Mouse (Mus musculus) cerebellum, postnatal 25 days (tissue): Measurements from ENCODE around the gene Slc29a2.

Experiments used
- DNase-seq, 2 experiments: peaks; one replicate each; pipeline ENCODE4 v3.0.0; 2021; ENCODE audit warnings: mixed read lengths in 2 of 2

Gene Slc29a2

DNA sequence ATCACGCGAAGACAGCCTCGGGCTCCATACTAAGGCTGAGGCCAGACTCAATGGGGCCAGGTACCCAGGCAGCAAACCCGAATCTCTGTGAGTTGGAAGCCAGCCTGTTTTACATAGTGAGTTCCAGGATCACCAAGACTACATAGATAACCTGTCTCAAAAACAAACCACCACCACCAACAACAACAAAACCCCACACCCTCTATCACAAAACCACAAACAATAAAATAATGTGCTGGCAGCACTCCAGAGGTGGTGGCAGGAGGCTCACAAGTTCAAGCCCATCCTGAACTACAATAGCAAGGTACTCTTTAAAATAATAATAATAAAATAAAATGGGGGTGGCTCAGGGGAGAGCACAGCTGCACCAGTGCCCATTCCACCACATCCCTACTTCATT, 12.9 kb downstream of the Slc29a2 start:
- DNase-seq = no peak

DNA sequence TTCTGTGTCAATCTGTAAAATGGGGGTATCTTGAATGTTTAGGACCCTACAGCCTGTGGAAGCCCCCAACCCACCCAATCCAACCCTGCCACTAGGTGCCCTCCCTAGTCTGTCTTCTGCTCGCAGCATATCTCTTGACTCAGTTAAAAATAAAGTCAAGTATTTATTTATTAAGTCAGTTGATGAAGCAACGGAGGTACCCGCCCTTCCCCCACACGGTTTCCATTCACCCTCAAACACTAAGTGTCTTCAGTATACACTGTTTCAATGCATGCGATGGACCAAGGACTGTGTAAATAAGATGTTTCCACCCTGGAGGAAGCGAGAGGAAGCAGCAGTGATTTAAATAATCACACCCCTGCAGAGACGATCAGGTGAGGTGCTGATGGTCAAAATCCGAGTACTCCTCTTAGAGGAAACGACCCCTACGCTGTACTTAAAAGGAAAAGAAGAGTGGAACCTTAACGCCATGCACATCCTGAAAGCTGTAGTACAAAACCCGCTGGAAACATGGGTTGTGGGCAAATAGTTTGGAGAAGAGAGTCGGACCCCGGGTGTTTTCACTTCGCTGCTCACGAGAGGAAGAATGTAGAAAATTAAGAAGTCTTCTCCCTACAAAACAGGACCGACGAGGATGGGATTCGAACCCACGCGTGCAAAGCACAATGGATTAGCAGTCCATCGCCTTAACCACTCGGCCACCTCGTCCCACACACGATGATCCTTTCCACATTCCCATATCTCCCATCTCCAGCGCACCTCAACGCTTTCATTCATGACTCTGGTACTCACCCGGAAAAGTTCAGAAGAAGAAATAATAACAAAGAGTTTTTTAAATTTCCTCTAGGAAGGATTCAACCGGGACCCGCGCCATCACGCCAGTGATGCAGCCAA, 14.3 kb downstream of the Slc29a2 start:
- DNase-seq = peak; percentile 95

DNA sequence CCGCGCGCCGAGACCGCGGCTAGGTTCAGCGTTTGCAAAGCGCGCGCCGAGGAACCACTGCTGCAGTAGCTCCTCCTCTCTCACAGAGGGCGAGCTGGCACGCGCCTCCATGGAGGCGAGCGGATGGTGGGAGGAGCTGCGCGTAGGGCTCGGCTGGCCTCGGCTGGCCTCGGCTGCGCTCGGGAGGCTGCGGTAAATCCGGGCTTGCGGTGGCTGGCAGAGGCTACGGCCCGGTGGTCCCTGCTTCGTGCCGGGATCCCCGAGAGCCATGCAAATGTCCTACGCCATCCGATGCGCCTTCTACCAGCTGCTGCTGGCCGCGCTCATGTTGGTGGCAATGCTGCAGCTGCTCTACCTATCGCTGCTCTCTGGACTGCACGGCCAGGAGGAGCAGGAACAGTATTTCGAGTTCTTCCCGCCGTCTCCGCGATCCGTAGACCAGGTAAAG, 15.1 kb downstream of the Slc29a2 start, which contains the start of the genes B4gat1 and AC124502.3:
B4gat1 (plus strand) TSS at position 118 of the 448 bp plus-strand sequence.
AC124502.3 (plus strand) TSS at position 183 of the 448 bp plus-strand sequence.
- DNase-seq = peak; percentile 96 to 98

DNA sequence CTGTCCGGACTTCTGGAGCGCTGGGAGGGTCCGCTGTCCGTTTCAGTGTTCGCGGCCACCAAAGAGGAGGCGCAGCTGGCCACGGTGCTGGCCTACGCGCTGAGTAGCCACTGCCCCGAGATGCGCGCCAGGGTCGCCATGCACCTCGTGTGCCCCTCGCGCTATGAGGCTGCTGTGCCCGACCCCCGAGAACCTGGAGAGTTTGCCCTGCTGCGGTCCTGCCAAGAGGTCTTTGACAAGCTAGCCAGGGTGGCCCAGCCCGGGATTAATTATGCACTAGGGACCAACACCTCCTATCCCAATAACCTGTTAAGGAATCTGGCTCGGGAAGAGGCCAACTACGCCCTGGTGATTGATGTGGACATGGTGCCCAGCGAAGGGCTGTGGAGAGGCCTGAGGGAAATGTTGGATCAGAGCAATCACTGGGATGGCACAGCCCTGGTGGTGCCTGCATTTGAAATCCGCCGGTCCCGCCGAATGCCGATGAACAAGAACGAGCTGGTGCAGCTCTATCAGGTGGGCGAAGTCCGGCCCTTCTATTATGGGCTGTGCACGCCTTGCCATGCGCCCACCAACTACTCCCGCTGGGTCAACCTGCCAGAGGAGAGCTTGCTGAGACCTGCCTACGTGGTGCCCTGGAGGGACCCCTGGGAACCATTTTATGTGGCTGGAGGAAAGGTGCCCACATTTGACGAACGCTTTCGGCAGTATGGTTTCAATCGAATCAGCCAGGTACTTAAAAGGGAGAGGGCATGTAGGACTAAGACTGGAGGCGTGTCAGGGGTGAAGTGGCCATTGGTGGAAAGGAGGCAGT, 15.8 kb downstream of the Slc29a2 start:
- peak in 1 of 2 experiments; percentile 64 for DNase-seq

DNA sequence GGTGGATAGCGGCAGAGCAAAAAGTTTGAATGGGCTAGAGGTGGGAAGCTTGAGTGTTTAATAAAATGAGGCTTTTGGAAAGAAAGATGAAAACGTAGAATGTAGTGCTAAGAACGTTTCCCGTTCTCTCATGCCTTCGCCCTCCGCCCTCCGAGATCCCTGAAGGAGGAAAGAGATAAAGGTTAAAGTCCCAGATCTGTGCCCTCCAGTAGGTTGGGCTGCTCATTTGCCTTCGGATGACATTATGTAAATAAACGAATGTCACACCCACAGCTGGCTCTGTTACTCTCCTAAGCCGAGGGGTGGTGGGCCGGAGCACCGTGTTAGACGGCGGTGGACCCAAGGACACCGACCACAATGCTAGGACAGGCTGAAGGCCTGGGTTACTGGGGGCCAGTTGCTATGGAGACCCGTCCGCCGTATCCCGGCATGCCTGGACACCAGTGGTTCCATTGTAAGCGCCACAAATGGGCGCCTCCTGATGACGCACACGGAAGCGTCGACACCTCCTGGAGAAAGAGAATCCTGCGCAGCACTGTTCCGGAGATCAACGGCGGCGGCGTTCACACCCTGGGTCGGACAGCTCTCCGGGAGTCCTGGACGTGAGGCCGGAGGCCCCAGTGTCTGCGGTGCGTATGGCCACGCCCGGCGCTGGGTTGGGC, 17.3 kb downstream of the Slc29a2 start, which contains the start of gene Brms1:
Brms1 (plus strand) TSS at position 493 of the 662 bp plus-strand sequence.
- DNase-seq = peak; percentile 90 to 94

DNA sequence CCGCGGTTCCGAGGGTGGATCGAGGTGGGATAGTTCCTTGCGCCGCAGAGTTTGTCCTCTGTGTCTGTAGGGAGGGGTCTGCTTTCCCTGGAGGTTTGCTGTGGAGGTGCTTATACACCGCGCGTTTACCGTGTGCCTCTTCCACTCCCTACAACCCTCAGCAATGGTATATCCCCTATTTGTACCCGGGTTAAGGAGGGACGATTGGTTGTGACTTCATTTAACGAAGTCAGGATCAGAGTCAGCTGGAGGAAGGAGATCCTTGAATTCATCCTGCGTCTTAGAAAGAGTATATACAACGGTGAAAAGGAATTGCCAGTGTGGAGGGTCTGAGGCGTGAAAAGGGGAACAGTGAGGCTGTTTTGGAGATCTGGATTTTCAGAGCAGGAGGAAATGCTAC, 17.9 kb downstream of the Slc29a2 start:
- no peak for DNase-seq

DNA sequence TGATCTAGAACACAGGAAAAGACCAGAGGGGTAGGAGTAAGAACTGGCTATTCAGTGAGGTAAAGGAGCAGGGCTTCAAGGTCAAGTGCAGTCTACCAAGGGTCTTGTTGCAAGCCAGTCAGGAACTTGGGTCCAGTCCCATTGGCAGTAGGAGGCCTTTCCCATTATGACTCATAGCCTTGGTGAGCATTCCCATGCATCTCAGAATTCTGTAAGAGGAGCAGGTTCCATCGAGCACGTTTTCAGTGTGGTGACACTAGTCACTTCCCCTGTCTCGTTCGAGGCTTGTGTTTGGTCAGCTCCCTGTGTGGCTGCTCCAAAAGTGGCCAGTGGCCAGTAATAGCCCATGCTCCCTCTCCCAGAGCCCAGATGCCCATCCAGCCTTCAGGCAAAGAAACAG, 21.9 kb downstream of the Slc29a2 start:
- peak in 1 of 2 experiments; percentile 40 for DNase-seq

DNA sequence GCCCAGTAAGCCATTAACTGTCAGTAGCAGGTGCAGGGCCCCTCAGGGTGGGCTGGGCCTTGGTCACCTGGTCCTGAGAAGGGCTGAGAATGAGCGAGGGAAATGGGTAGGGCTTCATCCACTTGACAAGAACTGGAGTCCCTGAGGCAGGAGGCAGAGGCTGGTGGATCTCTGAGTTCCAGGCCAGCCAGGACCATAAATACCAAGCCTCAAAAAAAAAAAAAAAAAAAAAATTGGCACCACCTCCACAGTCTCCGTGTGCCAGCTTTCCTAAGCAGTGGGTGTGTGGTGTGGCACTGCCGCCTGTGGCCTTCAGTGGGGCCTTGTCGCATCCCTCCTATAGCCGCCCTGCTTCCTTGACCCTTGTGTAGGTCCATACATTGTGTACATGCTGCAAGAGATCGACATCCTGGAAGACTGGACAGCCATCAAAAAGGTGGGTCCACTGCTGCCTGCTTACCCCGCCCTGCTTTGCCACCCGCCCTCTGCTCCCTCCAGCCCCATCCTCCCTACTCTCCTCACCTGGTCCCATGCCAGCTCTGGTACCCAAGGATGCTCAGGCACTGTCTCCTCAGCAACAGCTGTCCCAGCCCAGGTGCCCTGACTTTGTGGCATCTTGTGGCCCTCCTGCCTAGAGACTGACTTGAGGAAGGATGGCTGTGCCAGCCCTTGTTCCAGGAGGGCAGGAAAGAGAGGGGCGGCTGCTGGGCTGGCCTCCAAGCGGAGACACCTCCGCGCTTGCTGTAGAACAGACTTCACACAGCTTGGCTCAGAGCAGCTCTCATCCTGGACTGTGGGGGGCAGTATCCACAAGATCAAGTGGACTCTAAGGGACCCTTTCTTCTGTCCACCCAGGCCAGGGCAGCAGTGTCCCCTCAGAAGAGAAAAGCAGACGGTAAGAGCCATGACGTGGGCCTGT, 24.7 kb downstream of the Slc29a2 start:
- peak in 1 of 2 experiments; percentile 42 for DNase-seq

DNA sequence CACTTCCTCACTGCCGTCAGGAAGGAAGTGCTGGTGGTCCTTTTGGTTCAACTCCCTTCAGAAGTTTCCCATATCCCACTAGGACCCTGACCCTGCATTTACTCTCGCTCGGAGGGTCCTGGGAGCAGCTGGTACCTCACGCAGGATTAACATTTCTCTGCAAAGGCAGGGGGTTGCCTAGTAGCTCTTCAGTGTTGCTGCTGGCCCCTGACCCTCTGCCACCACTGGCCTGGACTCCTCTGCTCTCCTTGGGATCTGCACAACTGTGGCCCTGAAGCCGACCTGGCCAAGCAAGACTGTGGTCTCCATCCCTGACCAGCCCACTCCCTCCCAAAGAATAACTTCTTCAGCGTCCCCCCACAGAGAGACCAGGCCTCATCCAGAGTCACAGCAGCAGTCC, 25.7 kb downstream of the Slc29a2 start:
- DNase-seq = no peak

DNA sequence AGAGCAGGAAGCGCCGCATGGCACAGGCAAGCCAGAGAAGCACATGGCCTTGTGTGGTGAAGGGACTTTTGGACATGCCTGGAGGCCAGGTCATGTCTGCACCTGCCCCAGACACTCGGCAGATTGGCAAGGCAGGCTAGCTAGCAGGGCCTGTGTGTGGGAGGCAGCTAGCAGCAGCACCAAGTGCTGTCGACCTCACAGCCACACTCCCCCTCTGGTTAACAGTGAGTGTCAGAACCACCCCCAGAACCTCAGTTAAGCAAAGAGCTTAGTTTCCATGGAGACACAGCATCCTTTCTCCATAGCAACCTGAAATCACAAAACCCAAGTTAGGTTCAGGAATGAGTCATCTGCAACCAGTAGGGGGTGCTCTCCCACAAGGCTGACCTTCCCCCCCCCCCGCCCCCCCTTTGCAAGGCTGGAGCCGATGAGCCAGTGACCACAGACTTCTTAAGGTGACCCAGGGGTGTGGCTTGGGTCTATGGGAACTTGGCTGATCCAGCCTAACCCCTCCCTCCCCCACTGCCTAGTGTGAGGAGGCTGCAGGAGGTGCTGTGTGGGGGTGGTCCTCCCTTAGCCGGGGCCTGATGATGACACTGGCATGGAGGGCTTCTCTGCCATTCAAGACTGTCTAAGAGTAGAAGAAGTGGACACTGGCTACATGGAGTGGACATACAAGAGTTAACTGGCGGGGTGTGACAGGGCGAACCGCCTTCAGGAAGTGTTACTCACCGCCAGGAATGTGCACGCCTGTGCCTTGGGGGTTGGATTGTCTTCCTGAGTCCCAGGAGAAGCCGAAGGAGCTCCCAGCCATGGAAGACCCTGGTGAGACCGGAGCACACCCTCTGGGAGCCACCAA, 26.6 kb downstream of the Slc29a2 start, which contains the start of gene Rin1:
Rin1 (plus strand) TSS at position 435 of the 859 bp plus-strand sequence.
- DNase-seq = peak in 1 of 2 experiments; percentile 60

DNA sequence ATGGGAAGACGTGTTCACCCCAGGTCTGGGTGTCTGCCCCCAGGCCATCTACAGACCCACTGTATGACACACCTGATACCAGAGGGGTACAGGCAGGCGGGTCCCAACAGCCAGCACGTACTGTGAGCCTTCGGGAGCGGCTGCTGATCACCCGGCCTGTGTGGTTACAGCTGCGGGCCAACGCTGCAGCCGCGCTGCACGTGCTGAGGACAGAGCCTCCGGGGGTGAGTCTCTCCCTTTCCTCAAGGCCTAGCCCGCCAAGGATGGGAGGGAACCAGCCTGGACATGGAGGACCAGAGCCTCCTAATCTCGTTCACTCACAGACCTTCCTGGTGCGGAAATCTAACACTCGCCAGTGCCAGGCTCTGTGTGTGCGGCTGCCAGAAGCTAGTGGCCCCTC, 27.4 kb downstream of the Slc29a2 start:
- peak in 1 of 2 experiments; percentile 36 for DNase-seq

DNA sequence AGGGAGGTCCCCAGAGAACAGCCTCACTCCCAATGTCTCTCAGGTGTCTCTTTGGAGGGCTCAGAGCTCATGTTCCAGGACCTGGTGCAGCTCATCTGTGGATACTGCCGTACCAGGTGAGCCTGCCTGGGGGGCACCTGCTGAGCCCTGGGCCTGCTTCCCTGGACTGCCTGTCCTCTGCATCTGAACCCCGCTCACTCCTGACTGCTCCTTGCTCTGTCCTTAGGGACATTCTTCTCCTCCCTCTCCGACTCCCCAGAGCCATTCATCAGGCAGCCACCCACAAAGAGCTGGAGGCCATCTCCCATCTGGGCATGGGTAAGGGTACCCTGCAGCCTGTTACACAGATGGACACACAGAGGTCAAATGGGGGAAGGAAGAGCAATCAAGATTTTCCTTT, 27.9 kb downstream of the Slc29a2 start:
- DNase-seq = peak; percentile 40

DNA sequence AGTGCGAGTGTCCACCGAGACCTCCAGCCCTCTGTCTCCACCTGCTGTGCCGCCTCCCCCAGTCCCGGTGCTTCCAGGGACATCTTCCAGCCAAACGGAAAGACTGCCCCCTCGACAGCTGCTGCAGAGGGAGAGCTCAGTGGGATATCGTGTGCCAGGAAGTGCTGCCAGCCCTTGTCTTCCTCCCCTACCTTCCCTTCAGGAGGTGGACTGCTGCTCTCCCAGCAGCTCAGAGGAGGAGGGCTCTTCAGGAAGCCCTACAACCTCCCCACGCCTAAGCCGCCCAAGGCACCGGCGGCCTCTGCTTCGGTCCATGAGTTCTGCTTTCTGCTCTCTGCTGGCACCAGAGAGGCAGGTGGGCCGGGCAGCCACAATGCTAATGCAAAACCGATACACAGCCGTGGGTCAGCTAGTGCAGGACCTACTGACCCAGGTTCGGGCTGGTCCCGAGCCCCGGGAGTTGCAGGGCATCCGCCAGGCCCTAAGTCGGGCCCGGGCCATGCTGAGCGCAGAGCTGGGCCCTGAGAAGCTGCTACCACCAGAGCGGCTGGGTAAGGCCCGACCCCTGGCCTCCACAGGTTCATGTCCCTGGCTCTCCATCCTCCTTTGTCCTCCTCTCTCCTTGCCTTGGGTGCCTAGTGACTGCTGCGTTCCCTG, 28.6 kb downstream of the Slc29a2 start:
- peak; percentile 54 to 63 for DNase-seq

DNA sequence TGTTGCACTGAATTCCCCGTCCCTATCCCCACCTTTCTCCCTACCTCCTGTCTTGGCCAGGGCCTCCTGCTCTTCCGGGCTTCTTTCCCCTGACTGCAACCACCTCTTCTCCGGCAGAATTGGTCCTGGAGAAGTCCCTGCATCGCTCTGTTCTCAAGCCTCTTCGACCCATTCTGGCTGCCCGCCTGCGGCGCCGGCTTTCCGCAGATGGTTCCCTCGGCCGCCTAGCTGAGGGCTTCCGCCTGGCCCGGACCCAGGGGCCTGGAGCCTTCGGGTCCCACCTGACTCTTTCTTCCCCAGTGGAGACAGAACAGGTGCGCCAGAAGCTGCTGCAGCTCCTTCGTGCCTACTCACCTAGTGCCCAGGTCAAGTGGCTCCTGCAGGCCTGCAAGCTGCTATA, 29.2 kb downstream of the Slc29a2 start:
- DNase-seq = peak; percentile 75 to 82

DNA sequence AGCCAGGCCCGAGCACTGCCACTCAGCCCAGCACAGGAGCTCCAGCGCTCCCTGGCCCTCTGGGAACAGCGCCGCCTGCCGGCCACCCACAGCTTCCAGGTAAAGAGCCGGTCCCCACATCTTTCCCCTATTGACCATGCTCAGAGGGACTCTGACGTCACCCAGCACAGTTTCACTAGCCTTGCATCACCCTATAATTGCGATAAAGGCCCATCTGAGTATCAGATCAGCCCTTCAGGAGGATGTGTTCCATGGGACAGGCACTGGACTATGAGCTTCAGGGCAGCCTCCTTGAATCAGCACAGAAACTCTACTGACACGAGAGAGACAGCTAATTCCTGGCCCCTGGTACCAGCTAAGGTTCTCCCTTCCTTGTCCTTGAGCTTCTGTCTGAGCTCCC, 30.2 kb downstream of the Slc29a2 start:
- peak; percentile 76 to 88 for DNase-seq

DNA sequence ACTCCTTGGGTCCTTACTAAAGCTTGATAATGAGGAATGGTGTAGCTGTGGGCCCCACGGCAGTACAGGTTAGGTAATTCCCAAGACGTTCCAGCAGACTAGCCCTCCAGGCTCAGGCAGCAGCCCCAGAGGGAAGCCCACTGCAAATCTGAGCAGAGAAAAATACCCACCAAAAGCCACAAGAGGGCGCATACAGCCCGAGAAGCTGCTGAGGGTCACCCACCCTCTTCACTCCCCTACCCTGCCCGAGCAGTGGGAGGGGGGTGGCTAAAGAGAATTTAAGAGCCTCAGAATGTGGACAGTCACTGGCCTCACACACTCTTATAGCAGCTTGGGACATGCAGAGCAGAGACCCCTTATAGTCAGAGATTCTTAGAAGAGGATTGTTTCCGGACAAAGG, 32.6 kb downstream of the Slc29a2 start:
- peak in 1 of 2 experiments; percentile 53 for DNase-seq

DNA sequence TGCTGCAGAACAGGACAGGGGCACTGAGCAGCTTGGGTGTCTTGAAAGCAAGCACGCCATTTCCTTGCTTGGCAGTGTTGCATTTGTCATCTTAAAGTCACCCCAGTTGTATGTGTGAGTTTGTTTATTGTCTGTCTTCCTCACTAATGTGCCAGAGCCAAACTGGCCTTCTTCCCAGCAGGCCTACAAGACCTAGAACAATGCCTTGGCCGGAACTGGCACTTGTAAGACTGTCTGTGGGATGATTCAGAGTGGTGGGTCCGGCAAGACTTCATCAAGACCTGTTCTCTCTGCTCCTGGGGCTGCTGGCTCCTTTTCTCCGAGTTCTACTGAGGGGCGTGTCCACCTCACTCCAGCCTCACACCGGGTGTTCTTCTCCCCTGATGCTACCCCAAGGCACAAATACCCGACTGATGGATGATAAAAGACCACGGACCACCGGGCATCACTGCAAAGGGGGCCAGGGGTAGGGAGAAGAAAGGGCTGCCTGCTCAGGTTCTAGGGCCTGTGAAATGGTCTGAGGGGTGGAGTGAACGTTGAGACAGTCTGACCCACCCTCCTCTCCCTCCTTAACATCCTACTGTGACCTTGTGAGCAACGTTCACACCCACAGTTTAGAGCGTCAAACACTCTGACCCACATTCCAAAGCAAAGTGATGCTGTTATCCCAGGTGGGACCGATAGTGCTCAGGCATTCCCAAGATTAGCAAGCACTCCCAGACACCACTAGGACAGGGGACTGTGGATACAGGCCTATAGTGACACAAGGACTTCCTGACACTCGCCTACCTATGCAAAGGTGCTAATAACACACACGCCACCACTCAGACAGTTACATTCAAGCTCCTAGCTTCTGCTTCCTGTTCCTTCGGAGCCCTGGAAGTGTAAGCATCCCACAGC, 34.5 kb downstream of the Slc29a2 start:
- no peak for DNase-seq
